Mouse (Mus musculus) stomach, postnatal 0 days (tissue): Measurements from ENCODE around the gene C130050O18Rik.

Experiments
- CTCF ChIP-seq: IDR thresholded peaks from 2 replicates; pipeline ENCODE4 v1.5.1; 2016; ENCODE audit warnings: antibody characterized with exemption, low read depth, mild to moderate bottlenecking, moderate library complexity
- EP300 ChIP-seq: optimal IDR thresholded peaks from 2 replicates; pipeline ENCODE3; 2016; ENCODE audit warnings: antibody characterized with exemption

GRCm38 (mm10) chr5:139383234-139383633 lies 21.8 kb upstream of the C130050O18Rik start:
- TF ChIP-seq CTCF = no peak
- no peak for TF ChIP-seq EP300
